Mouse (Mus musculus) forebrain, embryonic 15.5 days (tissue): ENCODE results near the gene Ovol1. TPM values are rescaled to one million over a fixed set of nuclear protein-coding genes. Genes with fewer than 3 reads are reported as not detected.
A peak's percentile ranks its signal among the peaks of the same experiment; 100 is the strongest.

Experiments used
- ATAC-seq: fragments of 200-750 bp; cut with Nextera tagmentation; replicated peaks from 2 replicates; pipeline ENCODE4 v1.8.0; 2017; ENCODE audit warnings: mild to moderate bottlenecking, moderate TSS enrichment, moderate library complexity
- H3K27ac ChIP-seq: fragments of 300-500 bp; sonication (generic); replicated peaks from 2 replicates; pipeline ENCODE4 v1.5.1; 2015; ENCODE audit warnings: mild to moderate bottlenecking, inconsistent platforms
- H3K27me3 ChIP-seq: fragments of 300-500 bp; sonication (generic); 2 replicates; pipeline ENCODE4 v1.6.1; 2015; ENCODE audit warnings: inconsistent platforms
- H3K36me3 ChIP-seq: fragments of 300-500 bp; sonication (generic); 2 replicates; pipeline ENCODE4 v1.6.1; 2015; ENCODE audit warnings: mild to moderate bottlenecking, inconsistent platforms
- H3K4me1 ChIP-seq: fragments of 300-500 bp; sonication (generic); 2 replicates; pipeline ENCODE4 v1.6.1; 2015; ENCODE audit warnings: inconsistent platforms
- H3K4me2 ChIP-seq: fragments of 300-500 bp; sonication (generic); replicated peaks from 2 replicates; pipeline ENCODE4 v1.6.1; 2015; ENCODE audit warnings: mild to moderate bottlenecking, inconsistent platforms
- H3K4me3 ChIP-seq: fragments of 300-500 bp; sonication (generic); 2 replicates; pipeline ENCODE4 v1.5.1; 2015; ENCODE audit warnings: mild to moderate bottlenecking, inconsistent platforms
- H3K9ac ChIP-seq: fragments of 300-500 bp; sonication (generic); replicated peaks from 2 replicates; pipeline ENCODE4 v1.6.1; 2015; ENCODE audit warnings: mild to moderate bottlenecking, inconsistent platforms
- H3K9me3 ChIP-seq: fragments of 300-500 bp; sonication (generic); 2 replicates; pipeline ENCODE4 v1.6.1; 2016; ENCODE audit warnings: inconsistent platforms
- WGBS: fragments of 180-500 bp; shearing (Covaris S2); methylation state at CpG from one replicate; pipeline ENCODE4 v1.1.7; 2015; ENCODE audit warnings: mixed read lengths; 5-methylcytosine and 5-hydroxymethylcytosine counted together
- polyA plus RNA-seq: library from polyadenylated mRNA; unstranded; fragments of >200 nt; fragmentation: Nextera tagmentation; extraction: Ambion mirVana; gene quantifications from 2 replicates; pipeline ENCODE4 v1.2.1, GENCODE M21; 2015

Ovol1 gene
- polyA plus RNA-seq: not detected in 2 replicates

DNA sequence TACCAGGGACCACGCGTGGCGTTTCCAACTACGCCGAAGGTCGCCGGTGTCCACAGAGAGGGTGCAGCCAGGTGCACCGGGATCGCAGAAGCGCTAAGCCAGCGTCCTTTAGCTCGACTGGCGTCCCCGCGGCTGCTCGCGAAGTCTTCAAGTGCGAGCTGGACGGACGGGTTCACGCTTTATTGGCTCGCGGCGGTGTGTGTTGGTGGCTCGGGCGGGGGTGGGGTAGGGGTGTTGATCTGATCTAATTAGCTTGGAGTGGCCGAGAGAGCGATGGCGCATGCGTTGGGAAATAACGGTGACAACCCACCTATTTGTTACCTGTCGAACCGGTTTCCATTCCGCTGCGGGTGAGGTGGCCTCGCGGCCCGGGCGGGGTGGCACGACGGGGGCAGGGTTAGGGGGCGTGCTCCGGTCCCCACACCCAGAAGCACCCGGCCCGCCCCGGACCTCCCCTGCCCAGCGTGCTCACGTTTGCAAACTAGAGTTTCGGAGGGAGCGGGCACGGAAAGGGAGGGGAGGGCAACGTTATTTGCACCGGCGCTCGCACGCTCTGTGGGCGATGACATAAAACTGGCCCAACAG lies at the start of gene Ovol1:
TSS of gene Ovol1 (minus strand) at position 190 of the 585 bp plus-strand sequence.
- Histone ChIP-seq H3K27me3 (peaks cover 73% of the 10 kb centered on the region), H3K9me3 (no peaks in the 10 kb centered on the region), H3K36me3 (no peaks in the 10 kb centered on the region), H3K9ac (0 out of 2 replicates have a peak within 1 kb of the TSS, but pooled peaks have one; percentile 22), H3K4me3 (peak within 1 kb of the TSS; percentile 37), H3K4me1 (peaks cover 15% of the 10 kb centered on the region), H3K4me2 (peak within 1 kb of the TSS; percentile 60), H3K27ac (no peak within 1 kb of the TSS)
- ATAC-seq: no peak
- under 1% methylated on average over 57 of the region's 57 CpGs for WGBS

GRCm38 (mm10) chr19:5609547-5610404 lies 49.3 kb upstream of the Ovol1 start, which contains the start of gene Kat5:
Gene Kat5, minus strand, starts transcription at chr19:5610237.
- Histone ChIP-seq H3K4me3 (peak within 1 kb of the TSS; percentile 81), H3K36me3 (peaks cover 35% of the 10 kb centered on the region), H3K9me3 (no peaks in the 10 kb centered on the region), H3K27me3 (no peaks in the 10 kb centered on the region), H3K9ac (peak within 1 kb of the TSS; percentile 85), H3K27ac (peak within 1 kb of the TSS; percentile 97), H3K4me2 (peak within 1 kb of the TSS; percentile 51), H3K4me1 (peaks cover 25% of the 10 kb centered on the region)
- peak; percentile 94 for ATAC-seq
- WGBS: under 1% methylated on average over 53 of the region's 55 CpGs

DNA sequence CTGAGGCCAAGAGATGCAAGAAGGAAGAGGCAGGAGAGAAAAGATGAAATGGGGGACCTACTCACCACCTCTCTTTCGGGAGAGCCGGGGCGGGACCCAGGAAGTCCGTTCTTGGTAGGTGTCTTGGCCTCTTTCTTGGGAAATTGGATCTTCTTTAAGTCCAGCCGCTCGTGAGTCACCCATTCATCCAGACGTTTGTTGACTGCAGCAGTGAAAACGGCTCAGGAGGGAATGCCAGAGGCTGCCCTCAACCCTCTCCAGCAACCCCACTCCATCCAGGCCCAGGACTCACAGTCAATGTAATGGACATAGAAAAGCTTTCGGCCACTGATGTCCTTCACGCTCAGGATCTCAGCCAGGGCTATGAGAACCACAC lies 48.7 kb upstream of the Ovol1 start:
- Histone ChIP-seq H3K36me3 (peaks cover 41% of the 10 kb centered on the region), H3K4me2 (peak overlapping the region; percentile 51), H3K9me3 (no peaks in the 10 kb centered on the region), H3K27me3 (no peaks in the 10 kb centered on the region), H3K4me3 (peak overlapping the region; percentile 81), H3K9ac (peak overlapping the region; percentile 85), H3K4me1 (peaks cover 25% of the 10 kb centered on the region), H3K27ac (peak overlapping the region; percentile 97)
- WGBS: 61% methylated on average over 10 of the region's 10 CpGs
- ATAC-seq: no peak

GRCm38 (mm10) chr19:5608707-5609106 lies 48.3 kb upstream of the Ovol1 start:
- H3K4me3 ChIP-seq: peak overlapping the region; percentile 81
- H3K9me3 ChIP-seq: no peaks in the 10 kb centered on the region
- no peaks in the 10 kb centered on the region for H3K27me3 ChIP-seq
- H3K4me1 ChIP-seq: peaks cover 25% of the 10 kb centered on the region
- H3K27ac ChIP-seq: peak overlapping the region; percentile 97; the same call in 1 of the 2 replicates
- 96% methylated on average over 13 of the region's 13 CpGs for WGBS
- H3K4me2 ChIP-seq: peak overlapping the region; percentile 51
- H3K9ac ChIP-seq: peak overlapping the region; percentile 85; the same call in 1 of the 2 replicates
- H3K36me3 ChIP-seq: peaks cover 45% of the 10 kb centered on the region
- ATAC-seq: no peak

GRCm38 (mm10) chr19:5607705-5608410 lies 47.4 kb upstream of the Ovol1 start:
- Histone ChIP-seq H3K4me2 (no peak overlapping the region), H3K27me3 (no peaks in the 10 kb centered on the region), H3K4me1 (peaks cover 31% of the 10 kb centered on the region), H3K27ac (no peak overlapping the region), H3K36me3 (peaks cover 54% of the 10 kb centered on the region), H3K4me3 (no peak overlapping the region), H3K9ac (no peak overlapping the region), H3K9me3 (no peaks in the 10 kb centered on the region)
- 94% methylated on average over 26 of the region's 26 CpGs for WGBS
- ATAC-seq: no peak

- no peak for ATAC-seq
- H3K4me1 ChIP-seq: peaks cover 39% of the 10 kb centered on the region
- no peak overlapping the region for H3K4me3 ChIP-seq
- H3K36me3 ChIP-seq: peaks cover 56% of the 10 kb centered on the region
- no peak overlapping the region for H3K4me2 ChIP-seq
- WGBS: 90% methylated on average over 8 of the region's 8 CpGs
- H3K9ac ChIP-seq: no peak overlapping the region
- no peaks in the 10 kb centered on the region for H3K27me3 ChIP-seq
- H3K9me3 ChIP-seq: no peaks in the 10 kb centered on the region
- no peak overlapping the region for H3K27ac ChIP-seq
These were observed 45.8 kb upstream of the Ovol1 start for GRCm38 (mm10) chr19:5606196-5606595.

GRCm38 (mm10) chr19:5605126-5605525 lies 44.7 kb upstream of the Ovol1 start:
- Histone ChIP-seq H3K4me3 (no peak overlapping the region), H3K36me3 (peaks cover 56% of the 10 kb centered on the region), H3K4me1 (peaks cover 31% of the 10 kb centered on the region), H3K9ac (no peak overlapping the region), H3K4me2 (no peak overlapping the region), H3K27me3 (no peaks in the 10 kb centered on the region), H3K27ac (no peak overlapping the region), H3K9me3 (no peaks in the 10 kb centered on the region)
- 93% methylated on average over 7 of the region's 7 CpGs for WGBS
- no peak for ATAC-seq

- Histone ChIP-seq H3K27me3 (no peaks in the 10 kb centered on the region), H3K4me3 (no peak overlapping the region), H3K36me3 (peaks cover 56% of the 10 kb centered on the region), H3K9ac (no peak overlapping the region), H3K4me1 (peaks cover 24% of the 10 kb centered on the region), H3K27ac (no peak overlapping the region), H3K4me2 (no peak overlapping the region), H3K9me3 (no peaks in the 10 kb centered on the region)
- no peak for ATAC-seq
- WGBS: 89% methylated on average over 7 of the region's 7 CpGs
These were observed 43.2 kb upstream of the Ovol1 start for GRCm38 (mm10) chr19:5603664-5604063.

- Histone ChIP-seq H3K9ac (peak within 1 kb of the TSS; percentile 83), H3K27ac (peak within 1 kb of the TSS; percentile 81)
These were observed 41.5 kb upstream of the Ovol1 start, which contains the start of gene Rnaseh2c for GRCm38 (mm10) chr19:5601752-5602541. Gene Rnaseh2c, plus strand, starts transcription at chr19:5601873.

DNA sequence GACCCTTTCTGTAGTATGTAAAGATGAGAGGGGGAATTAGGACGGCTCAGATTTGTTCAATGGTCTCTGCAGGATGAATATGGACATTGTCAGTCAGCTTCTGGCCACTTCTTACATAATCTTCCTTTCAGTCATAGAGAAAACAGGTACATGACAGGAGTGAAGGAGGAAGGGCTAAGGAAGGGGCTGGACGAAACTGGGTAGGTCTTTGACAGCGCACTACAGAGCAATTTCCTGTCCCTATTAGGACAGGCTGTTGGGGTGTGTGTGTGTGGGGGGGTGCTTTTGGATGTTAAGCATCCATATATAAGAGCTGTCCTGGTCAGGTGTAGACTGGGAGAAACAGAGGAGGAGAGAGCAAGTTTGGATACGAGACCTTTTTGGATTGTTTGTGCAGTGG lies 38.8 kb upstream of the Ovol1 start:
- no peak overlapping the region for H3K27ac ChIP-seq
- no peak overlapping the region for H3K4me3 ChIP-seq
- H3K27me3 ChIP-seq: no peaks in the 10 kb centered on the region
- H3K9ac ChIP-seq: no peak overlapping the region
- WGBS: 81% methylated on average over 4 of the region's 4 CpGs
- no peaks in the 10 kb centered on the region for H3K9me3 ChIP-seq
- H3K4me1 ChIP-seq: peaks cover 14% of the 10 kb centered on the region
- ATAC-seq: no peak
- H3K36me3 ChIP-seq: peaks cover 16% of the 10 kb centered on the region
- H3K4me2 ChIP-seq: no peak overlapping the region

More at GRCm38 (mm10) chr19:5601752-5602541, 41.5 kb upstream of the Ovol1 start, which contains the start of gene Rnaseh2c:
- no peaks in the 10 kb centered on the region for H3K27me3 ChIP-seq
- WGBS: under 1% methylated on average over 64 of the region's 64 CpGs
- peaks cover 43% of the 10 kb centered on the region for H3K36me3 ChIP-seq
- no peaks in the 10 kb centered on the region for H3K9me3 ChIP-seq
- peaks cover 14% of the 10 kb centered on the region for H3K4me1 ChIP-seq
- ATAC-seq: peak; percentile 95
- peak within 1 kb of the TSS; percentile 67 for H3K4me3 ChIP-seq
- peak within 1 kb of the TSS; percentile 91 for H3K4me2 ChIP-seq

DNA sequence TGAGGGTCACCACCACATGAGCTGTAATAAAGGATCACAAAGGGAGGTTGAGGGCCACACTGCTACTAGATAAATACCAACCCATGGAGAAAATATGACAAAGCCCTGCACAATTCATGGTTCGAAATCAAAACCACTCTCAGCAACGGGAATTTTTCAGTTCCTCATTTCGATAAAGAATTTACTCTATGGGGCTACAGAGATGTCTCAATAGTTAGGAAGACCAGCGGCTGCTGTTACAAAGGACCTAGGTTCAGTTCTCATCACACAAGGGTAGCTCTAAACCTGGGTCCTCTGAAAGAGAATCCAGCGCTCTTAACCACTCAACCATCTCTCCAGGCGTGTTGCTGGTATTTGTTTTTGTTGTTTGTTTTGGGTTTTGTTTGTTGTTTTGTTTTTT lies 31.4 kb upstream of the Ovol1 start:
- no peak overlapping the region for H3K4me3 ChIP-seq
- H3K27me3 ChIP-seq: no peaks in the 10 kb centered on the region
- WGBS: 90% methylated on average over 6 of the region's 6 CpGs
- H3K9ac ChIP-seq: no peak overlapping the region
- no peaks in the 10 kb centered on the region for H3K4me1 ChIP-seq
- no peak for ATAC-seq
- no peak overlapping the region for H3K4me2 ChIP-seq
- no peaks in the 10 kb centered on the region for H3K9me3 ChIP-seq
- no peak overlapping the region for H3K27ac ChIP-seq
- no peaks in the 10 kb centered on the region for H3K36me3 ChIP-seq
